ENCODE assay signal across 22 mouse cellular contexts in genomic region chr12:41347494-41347893, GRCm38 (mm10).
DNase-seq lines count a peak whose midpoint lies in the region; ATAC-seq and TF ChIP-seq lines count a peak whose summit lies in the region.
"Had no signal": no experiment of that assay in that cellular context is flagged by ENCODE, and none has a peak within 500 bp of the region (broad histone marks: within the 10 kb centered on the region; RNA-seq: fewer than 3 reads in every experiment).

No protein-coding gene starts in this region.

- TF ChIP-seq CTCF in midbrain, postnatal 0 days (IDR thresholded peaks at IDR 0.05), result no peak

- H3K27me3 ChIP-seq in hindbrain, embryonic 12.5 days, result no peaks in the 10 kb centered on the region
- no peaks in the 10 kb centered on the region for H3K27me3 ChIP-seq in hindbrain, embryonic 16.5 days (replicated peaks; ENCODE audit: control insufficient read depth, insufficient read depth, low read length)
- H3K27me3 ChIP-seq in midbrain, embryonic 12.5 days, result no peaks in the 10 kb centered on the region
- no peaks in the 10 kb centered on the region for H3K27me3 ChIP-seq in midbrain, postnatal 0 days (ENCODE audit: insufficient read depth, low read length)
- H3K27me3 ChIP-seq in neural tube, embryonic 14.5 days (ENCODE audit: control insufficient read depth, insufficient read depth, low read length), result no peaks in the 10 kb centered on the region
- no peaks in the 10 kb centered on the region for H3K27me3 ChIP-seq in embryonic facial prominence, embryonic 15.5 days
- H3K27me3 ChIP-seq: forebrain, embryonic 12.5 days; forebrain, embryonic 15.5 days; hindbrain, embryonic 13.5 days had no signal

- no peak overlapping the region for H3K4me3 ChIP-seq in hindbrain, embryonic 12.5 days
- H3K4me3 ChIP-seq in hindbrain, embryonic 16.5 days (ENCODE audit: low read length), result no peak overlapping the region
- H3K4me3 ChIP-seq in midbrain, embryonic 12.5 days, result no peak overlapping the region
- no peak overlapping the region for H3K4me3 ChIP-seq in midbrain, postnatal 0 days (ENCODE audit: low read depth, low read length)
- H3K4me3 ChIP-seq in neural tube, embryonic 14.5 days (ENCODE audit: low read depth, low read length), result no peak overlapping the region
- no peak overlapping the region for H3K4me3 ChIP-seq in embryonic facial prominence, embryonic 15.5 days (replicated peaks)
- H3K4me3 ChIP-seq: erythroblast, embryonic 14.5 days; forebrain, embryonic 12.5 days; forebrain, embryonic 15.5 days; hindbrain, embryonic 13.5 days had no signal

- no peaks in the 10 kb centered on the region for H3K36me3 ChIP-seq in hindbrain, embryonic 12.5 days
- no peaks in the 10 kb centered on the region for H3K36me3 ChIP-seq in hindbrain, embryonic 16.5 days (ENCODE audit: control insufficient read depth, insufficient read depth, low read length)
- H3K36me3 ChIP-seq in midbrain, embryonic 12.5 days, result no peaks in the 10 kb centered on the region
- H3K36me3 ChIP-seq in midbrain, postnatal 0 days (ENCODE audit: insufficient read depth, low read length), result no peaks in the 10 kb centered on the region
- H3K36me3 ChIP-seq in neural tube, embryonic 14.5 days (ENCODE audit: control insufficient read depth, insufficient read depth, low read length), result no peaks in the 10 kb centered on the region
- H3K36me3 ChIP-seq in embryonic facial prominence, embryonic 15.5 days, result no peaks in the 10 kb centered on the region
- H3K36me3 ChIP-seq: forebrain, embryonic 12.5 days; forebrain, embryonic 15.5 days; hindbrain, embryonic 13.5 days had no signal

- WGBS in hindbrain, embryonic 12.5 days, result 100% methylated on average over 2 of the region's 2 CpGs
- 97% methylated on average over 2 of the region's 2 CpGs for WGBS in hindbrain, embryonic 16.5 days
- WGBS in midbrain, embryonic 12.5 days, result 91% methylated on average over 2 of the region's 2 CpGs
- 100% methylated on average over 2 of the region's 2 CpGs for WGBS in midbrain, postnatal 0 days
- 97% methylated on average over 2 of the region's 2 CpGs for WGBS in neural tube, embryonic 14.5 days
- WGBS in embryonic facial prominence, embryonic 15.5 days, result 95% methylated on average over 2 of the region's 2 CpGs

- H3K9ac ChIP-seq in hindbrain, embryonic 12.5 days, result no peak overlapping the region
- H3K9ac ChIP-seq in hindbrain, embryonic 16.5 days (ENCODE audit: low read depth, low read length), result no peak overlapping the region
- H3K9ac ChIP-seq in midbrain, embryonic 12.5 days (replicated peaks), result no peak overlapping the region
- no peak overlapping the region for H3K9ac ChIP-seq in midbrain, postnatal 0 days (replicated peaks; ENCODE audit: low read length, poor library complexity, severe bottlenecking)
- H3K9ac ChIP-seq in neural tube, embryonic 14.5 days (replicated peaks; ENCODE audit: low read depth, low read length), result no peak overlapping the region
- no peak overlapping the region for H3K9ac ChIP-seq in embryonic facial prominence, embryonic 15.5 days
- H3K9ac ChIP-seq: forebrain, embryonic 12.5 days; forebrain, embryonic 15.5 days; hindbrain, embryonic 13.5 days had no signal

- H3K4me2 ChIP-seq in hindbrain, embryonic 12.5 days (replicated peaks), result no peak overlapping the region
- H3K4me2 ChIP-seq in hindbrain, embryonic 16.5 days (ENCODE audit: low read length), result no peak overlapping the region
- H3K4me2 ChIP-seq in midbrain, embryonic 12.5 days (replicated peaks), result no peak overlapping the region
- no peak overlapping the region for H3K4me2 ChIP-seq in midbrain, postnatal 0 days (ENCODE audit: low read depth, low read length, poor library complexity, severe bottlenecking)
- H3K4me2 ChIP-seq in neural tube, embryonic 14.5 days (ENCODE audit: low read depth, low read length), result no peak overlapping the region
- no peak overlapping the region for H3K4me2 ChIP-seq in embryonic facial prominence, embryonic 15.5 days (replicated peaks)
- H3K4me2 ChIP-seq: forebrain, embryonic 12.5 days; forebrain, embryonic 15.5 days; heart, embryonic 11.5 days; hindbrain, embryonic 13.5 days had no signal

- H3K9me3 ChIP-seq in hindbrain, embryonic 12.5 days (replicated peaks), result no peaks in the 10 kb centered on the region
- no peaks in the 10 kb centered on the region for H3K9me3 ChIP-seq in hindbrain, embryonic 16.5 days (ENCODE audit: control insufficient read depth, low read length)
- H3K9me3 ChIP-seq in midbrain, embryonic 12.5 days, result no peaks in the 10 kb centered on the region
- no peaks in the 10 kb centered on the region for H3K9me3 ChIP-seq in midbrain, postnatal 0 days (ENCODE audit: low read length)
- no peaks in the 10 kb centered on the region for H3K9me3 ChIP-seq in neural tube, embryonic 14.5 days (ENCODE audit: control insufficient read depth, low read length)
- H3K9me3 ChIP-seq in embryonic facial prominence, embryonic 15.5 days (replicated peaks), result no peaks in the 10 kb centered on the region
- H3K9me3 ChIP-seq: forebrain, embryonic 12.5 days; forebrain, embryonic 15.5 days; hindbrain, embryonic 13.5 days had no signal

- no peaks in the 10 kb centered on the region for H3K4me1 ChIP-seq in hindbrain, embryonic 12.5 days
- no peaks in the 10 kb centered on the region for H3K4me1 ChIP-seq in hindbrain, embryonic 16.5 days (ENCODE audit: control insufficient read depth, insufficient read depth, low read depth, low read length)
- H3K4me1 ChIP-seq in midbrain, embryonic 12.5 days, result no peaks in the 10 kb centered on the region
- H3K4me1 ChIP-seq in midbrain, postnatal 0 days (ENCODE audit: insufficient read depth, low read length), result no peaks in the 10 kb centered on the region
- H3K4me1 ChIP-seq in neural tube, embryonic 14.5 days (ENCODE audit: control insufficient read depth, insufficient read depth, low read length), result no peaks in the 10 kb centered on the region
- H3K4me1 ChIP-seq in embryonic facial prominence, embryonic 15.5 days, result no peaks in the 10 kb centered on the region
- H3K4me1 ChIP-seq: forebrain, embryonic 12.5 days; hindbrain, embryonic 13.5 days had no signal

- H3K27ac ChIP-seq in hindbrain, embryonic 12.5 days, result no peak overlapping the region
- no peak overlapping the region for H3K27ac ChIP-seq in hindbrain, embryonic 16.5 days (ENCODE audit: low read depth, low read length)
- no peak overlapping the region for H3K27ac ChIP-seq in midbrain, embryonic 12.5 days (replicated peaks)
- no peak overlapping the region for H3K27ac ChIP-seq in midbrain, postnatal 0 days (ENCODE audit: low read depth, low read length)
- no peak overlapping the region for H3K27ac ChIP-seq in neural tube, embryonic 14.5 days (ENCODE audit: low read depth, low read length)
- no peak overlapping the region for H3K27ac ChIP-seq in embryonic facial prominence, embryonic 15.5 days (replicated peaks)
- H3K27ac ChIP-seq: forebrain, embryonic 12.5 days; forebrain, embryonic 15.5 days; hindbrain, embryonic 13.5 days; hindbrain, postnatal 0 days had no signal

- ATAC-seq in hindbrain, embryonic 12.5 days (ENCODE audit: low FRiP score), result peak; percentile 40; the same call in 1 of the 2 replicates
- no peak for ATAC-seq in hindbrain, embryonic 16.5 days
- ATAC-seq in midbrain, embryonic 12.5 days (ENCODE audit: low FRiP score, low read depth), result 0 out of 2 replicates have a peak, but pooled peaks have one; percentile 21
- no peak for ATAC-seq in midbrain, postnatal 0 days (ENCODE audit: low FRiP score)
- ATAC-seq in neural tube, embryonic 14.5 days (ENCODE audit: low read depth), result 0 out of 2 replicates have a peak, but pooled peaks have one; percentile 41
- peak; percentile 47; the same call in 1 of the 2 replicates for ATAC-seq in embryonic facial prominence, embryonic 15.5 days (ENCODE audit: insufficient number of reproducible peaks, low FRiP score, low TSS enrichment, low read depth)
- no peak for ATAC-seq in megakaryocyte-erythroid progenitor cell, adult 5-6 weeks (replicated peaks; ENCODE audit: low FRiP score, low TSS enrichment, poor library complexity, severe bottlenecking)
- ATAC-seq: CD4-positive, CD25-positive, alpha-beta regulatory T cell, adult 4 months; forebrain, embryonic 15.5 days had no signal

- no peak for DNase-seq in midbrain, postnatal 0 days (ENCODE audit: low spot score)
- no peak for DNase-seq in neural tube, embryonic 10.5 days (ENCODE audit: extremely low spot score, low spot score)
- DNase-seq: adrenal gland, adult 2 months; adrenal gland, postnatal 14 days; cerebellum, adult 11 months; cerebellum, adult 2 months; cerebellum, adult 9-11 months; cerebellum, postnatal 25 days; gastrocnemius, postnatal 25 days had no signal

Comparison
In these comparisons a context has a peak if more than half of its experiments do, and no peak if none do; other contexts are left out.
1. ATAC-seq: peak in hindbrain, embryonic 12.5 days (single experiment), midbrain, embryonic 12.5 days (single experiment), neural tube, embryonic 14.5 days (single experiment) and embryonic facial prominence, embryonic 15.5 days (single experiment); none in hindbrain, embryonic 16.5 days (single experiment), midbrain, postnatal 0 days (single experiment) and megakaryocyte-erythroid progenitor cell, adult 5-6 weeks (single experiment).